Mouse (Mus musculus) midbrain, embryonic 10.5 days (tissue): ENCODE results near the gene Pcdh7. TPM values are rescaled to one million over a fixed set of nuclear protein-coding genes. Genes with fewer than 3 reads are reported as not detected.
"Not testable (repeated sequence)": the region's sequence is repeated elsewhere in the genome, so short reads cannot be mapped to it uniquely, and the experiment has no call there.

Experiments
- DNase-seq: peaks from one replicate; pipeline ENCODE4 v3.0.0-alpha.2; 2017; ENCODE audit warnings: low spot score
- H3K27ac ChIP-seq: fragments of 300-500 bp; sonication (generic); replicated peaks from 2 replicates; pipeline ENCODE4 v1.5.1; 2016; ENCODE audit warnings: mild to moderate bottlenecking
- H3K27me3 ChIP-seq: fragments of 300-500 bp; sonication (generic); 2 replicates; pipeline ENCODE4 v1.6.1; 2016; ENCODE audit warnings: low read depth, mild to moderate bottlenecking; ENCODE audit not compliant: poor library complexity, severe bottlenecking
- H3K36me3 ChIP-seq: fragments of 300-500 bp; sonication (generic); 2 replicates; pipeline ENCODE4 v1.6.1; 2016; ENCODE audit warnings: mild to moderate bottlenecking, moderate library complexity
- H3K4me1 ChIP-seq: fragments of 300-500 bp; sonication (generic); 2 replicates; pipeline ENCODE4 v1.6.1; 2016
- H3K4me3 ChIP-seq: fragments of 300-500 bp; sonication (generic); 2 replicates; pipeline ENCODE4 v1.5.1; 2016; ENCODE audit warnings: mild to moderate bottlenecking, moderate library complexity
- H3K9me3 ChIP-seq: fragments of 300-500 bp; sonication (generic); replicated peaks from 2 replicates; pipeline ENCODE4 v1.6.1; 2016; ENCODE audit warnings: mild to moderate bottlenecking
- WGBS: fragments of 180-500 bp; shearing (Covaris S2); methylation state at CpG from one replicate; pipeline ENCODE4 v1.1.7; 2016; 5-methylcytosine and 5-hydroxymethylcytosine counted together
- polyA plus RNA-seq: library from polyadenylated mRNA; unstranded; fragments of >200 nt; fragmentation: Nextera tagmentation; extraction: Ambion mirVana; gene quantifications from 2 replicates; pipeline ENCODE4 v1.2.1, GENCODE M21; 2016

Gene Pcdh7
- polyA plus RNA-seq, 1 experiment from 2014 or later: 4.0 TPM

DNA sequence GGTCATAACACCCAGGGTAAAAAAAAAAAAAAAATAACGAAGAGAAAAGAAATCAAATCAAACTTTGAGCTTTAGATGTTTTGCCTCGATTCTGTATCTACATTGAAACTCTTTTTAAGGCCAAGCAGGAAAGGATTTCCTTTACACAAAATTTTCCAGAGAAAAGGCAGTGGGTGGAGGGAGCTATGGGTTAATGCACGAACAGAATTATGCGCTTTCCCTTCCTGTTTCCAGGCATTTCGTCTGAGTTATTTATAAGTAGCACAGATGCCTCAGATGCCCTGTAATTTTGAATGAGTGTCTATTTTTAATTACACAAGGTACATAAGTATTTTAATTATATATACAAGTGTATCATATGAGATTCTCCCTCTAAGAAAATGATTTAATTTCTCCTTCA lies 436.2 kb downstream of the Pcdh7 start:
- no peak overlapping the region for H3K27ac ChIP-seq

DNA sequence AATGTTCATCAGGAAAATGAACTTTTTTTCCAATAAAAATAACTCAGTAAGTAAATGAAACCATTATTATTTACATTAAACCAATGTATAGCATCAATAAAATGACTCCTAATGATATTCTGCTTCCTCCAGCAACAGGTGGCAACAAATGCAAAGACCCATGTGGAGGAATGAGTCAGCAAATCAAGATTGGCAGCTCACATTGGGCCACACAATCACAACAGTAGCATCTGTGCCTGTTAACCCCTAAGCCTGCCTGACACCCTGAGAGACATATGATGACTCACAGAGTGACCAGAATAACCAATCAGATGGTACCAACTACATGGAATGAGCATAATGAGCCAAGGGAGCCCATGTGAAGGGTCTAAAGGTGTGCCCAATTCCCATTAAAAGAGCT lies 454.5 kb downstream of the Pcdh7 start:
- Histone ChIP-seq H3K4me3 (no peak overlapping the region), H3K27me3 (no peaks in the 10 kb centered on the region), H3K36me3 (no peaks in the 10 kb centered on the region), H3K4me1 (no peaks in the 10 kb centered on the region), H3K9me3 (no peaks in the 10 kb centered on the region), H3K27ac (no peak overlapping the region)
- no peak for DNase-seq

More for the DNA sequence above, 436.2 kb downstream of the Pcdh7 start:
- DNase-seq: no peak
- Histone ChIP-seq H3K4me1 (no peaks in the 10 kb centered on the region), H3K9me3 (no peaks in the 10 kb centered on the region), H3K36me3 (no peaks in the 10 kb centered on the region), H3K4me3 (no peak overlapping the region), H3K27me3 (no peaks in the 10 kb centered on the region)
- WGBS: 84% methylated on average over 5 of the region's 5 CpGs

DNA sequence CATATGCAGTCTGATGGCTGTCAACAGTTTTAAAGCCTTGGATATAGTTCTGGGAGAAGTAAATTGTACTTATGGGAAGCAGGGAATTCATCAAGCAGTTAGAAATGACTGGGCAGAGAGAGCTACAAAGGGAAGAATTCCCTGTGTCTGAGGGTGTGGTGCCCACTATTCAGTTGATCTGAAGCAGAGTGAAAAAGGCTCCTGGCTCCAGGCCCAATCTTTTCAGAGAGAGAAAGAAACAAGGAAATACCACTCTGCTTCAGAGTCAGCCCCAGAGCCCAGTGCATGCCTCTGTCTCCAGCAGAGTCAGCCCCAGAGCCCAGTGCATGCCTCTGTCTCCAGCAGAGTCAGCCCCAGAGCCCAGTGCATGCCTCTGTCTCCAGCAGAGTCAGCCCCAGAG lies 456.6 kb downstream of the Pcdh7 start:
- H3K27ac ChIP-seq, H3K4me3 ChIP-seq, H3K9me3 ChIP-seq, H3K36me3 ChIP-seq, H3K27me3 ChIP-seq, H3K4me1 ChIP-seq, DNase-seq: not testable (repeated sequence)

- H3K4me3 ChIP-seq: no peak overlapping the region
- no peaks in the 10 kb centered on the region for H3K36me3 ChIP-seq
- no peak for DNase-seq
- H3K4me1 ChIP-seq: no peaks in the 10 kb centered on the region
- H3K27me3 ChIP-seq: no peaks in the 10 kb centered on the region
- H3K27ac ChIP-seq: no peak overlapping the region
- WGBS: 95% methylated on average over 3 of the region's 3 CpGs
- no peaks in the 10 kb centered on the region for H3K9me3 ChIP-seq
These were observed 457.8 kb downstream of the Pcdh7 start for GRCm38 (mm10) chr5:58175532-58175931.
